Mouse (Mus musculus) thymus, postnatal 25 days (tissue): ENCODE results near the gene Sap25.

ENCODE experiments used
- DNase-seq: peaks from one replicate; pipeline ENCODE4 v3.0.0; 2022

Sap25 gene

GRCm38 (mm10) chr5:137668971-137669370, 27.8 kb downstream of the Sap25 start:
- DNase-seq = no peak

DNA sequence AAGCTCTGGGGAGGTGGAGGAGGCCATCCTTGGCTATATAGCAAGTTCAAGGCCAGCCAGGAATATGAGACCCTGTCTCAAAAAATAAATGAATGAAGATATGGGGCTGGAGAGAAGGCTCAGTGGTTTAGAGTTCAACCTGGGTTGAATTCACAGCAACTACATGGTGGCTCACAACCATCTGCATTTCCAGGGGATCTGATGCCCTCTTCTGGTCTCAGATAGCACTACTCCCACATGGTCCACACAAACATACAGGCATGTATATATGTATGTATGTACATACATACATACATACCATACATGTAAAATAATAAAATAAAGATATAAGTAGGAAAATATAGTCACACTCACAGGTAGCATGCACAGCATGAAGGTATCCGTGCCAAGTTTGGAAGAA, 29.1 kb downstream of the Sap25 start:
- DNase-seq = peak; percentile 52

- no peak for DNase-seq
Observed at GRCm38 (mm10) chr5:137671443-137672240, 30.5 kb downstream of the Sap25 start.

GRCm38 (mm10) chr5:137672361-137672760, 31.2 kb downstream of the Sap25 start:
- DNase-seq = no peak

- DNase-seq = no peak
Observed at GRCm38 (mm10) chr5:137673015-137673414, 31.9 kb downstream of the Sap25 start.

- no peak for DNase-seq
Observed at GRCm38 (mm10) chr5:137674786-137675185, 33.7 kb downstream of the Sap25 start.

GRCm38 (mm10) chr5:137677859-137678258, 36.7 kb downstream of the Sap25 start:
- no peak for DNase-seq

- no peak for DNase-seq
Observed at GRCm38 (mm10) chr5:137678736-137679135, 37.6 kb downstream of the Sap25 start.

DNA sequence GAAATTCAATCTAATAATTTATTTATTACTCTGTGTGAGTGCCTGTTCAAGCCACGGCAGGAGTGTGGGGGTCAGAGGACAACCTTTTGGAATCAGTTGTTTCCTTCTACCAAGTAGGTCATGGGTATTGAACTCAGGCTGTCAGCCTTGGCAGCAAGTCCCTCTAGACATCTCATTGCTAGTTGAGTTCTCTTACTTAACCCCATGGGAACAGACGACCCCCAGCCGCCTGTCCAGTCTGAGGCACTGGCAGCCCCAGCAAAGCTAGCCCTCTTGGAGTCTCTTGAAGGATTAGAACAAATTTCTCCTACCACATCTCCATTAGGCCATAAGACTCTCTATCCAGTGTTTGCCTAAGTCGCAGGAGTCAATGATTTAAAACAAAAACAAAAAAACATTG, 38.6 kb downstream of the Sap25 start:
- no peak for DNase-seq

DNA sequence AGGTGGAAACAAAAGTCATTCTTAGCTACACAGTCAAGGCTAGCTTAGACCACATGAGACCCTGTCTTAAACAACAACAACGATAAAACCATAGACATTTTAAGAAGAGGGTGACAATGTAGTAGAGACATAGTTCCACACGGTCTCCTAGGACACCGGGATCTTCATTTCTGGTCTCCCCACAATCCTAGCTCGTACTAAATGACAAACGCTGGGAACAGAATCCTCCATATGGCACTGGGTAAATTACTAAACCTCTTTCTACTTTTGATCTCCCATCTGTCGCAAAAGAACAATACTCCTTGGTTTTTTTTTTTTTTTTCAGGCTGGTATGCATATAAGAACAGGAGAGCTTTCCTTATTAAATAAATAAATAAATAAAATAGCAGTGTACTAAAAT, 41.4 kb downstream of the Sap25 start:
- no peak for DNase-seq

DNA sequence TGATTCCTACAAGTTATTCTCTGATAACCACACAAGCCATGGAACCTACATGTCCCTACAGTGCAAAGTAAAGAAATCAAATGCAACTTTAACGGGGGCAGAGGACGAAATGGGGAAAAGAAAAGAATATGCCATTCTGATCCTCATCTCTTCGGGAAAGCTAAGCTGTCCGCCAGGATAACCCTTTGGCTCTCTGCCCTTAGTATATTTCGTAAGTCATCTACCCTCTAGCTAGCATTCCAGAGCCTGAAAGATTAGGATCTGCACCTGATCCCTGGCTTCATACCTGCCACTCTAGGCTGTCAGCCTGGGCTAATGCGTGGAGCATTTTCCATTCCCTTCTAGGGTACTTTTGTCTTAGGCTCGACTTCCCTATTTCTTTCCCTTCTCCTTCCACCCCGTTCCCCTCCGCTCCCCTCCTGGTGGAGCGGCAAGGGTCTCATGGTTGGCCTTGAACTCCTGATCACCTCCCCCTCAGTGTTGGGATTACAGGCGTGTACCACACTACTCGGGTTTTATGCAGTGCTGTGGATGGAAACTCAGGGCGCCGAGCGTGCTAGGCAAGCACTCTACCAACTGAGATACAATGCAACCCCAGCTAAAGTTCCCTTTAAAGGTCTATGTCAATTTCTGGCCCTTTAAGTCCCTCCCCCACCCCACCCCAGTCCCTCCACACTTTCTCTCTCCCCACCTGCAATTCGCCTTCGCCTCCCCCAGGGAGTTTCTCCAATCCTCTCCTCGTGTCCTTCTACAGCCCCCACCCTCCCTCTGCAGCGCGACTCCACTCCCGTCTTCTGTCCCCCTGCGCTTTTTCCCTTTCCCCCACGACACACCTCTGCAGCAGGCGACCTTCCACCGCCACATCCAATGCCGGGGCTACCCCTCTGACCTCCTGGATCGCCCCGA, 42.5 kb downstream of the Sap25 start:
- DNase-seq = no peak

DNA sequence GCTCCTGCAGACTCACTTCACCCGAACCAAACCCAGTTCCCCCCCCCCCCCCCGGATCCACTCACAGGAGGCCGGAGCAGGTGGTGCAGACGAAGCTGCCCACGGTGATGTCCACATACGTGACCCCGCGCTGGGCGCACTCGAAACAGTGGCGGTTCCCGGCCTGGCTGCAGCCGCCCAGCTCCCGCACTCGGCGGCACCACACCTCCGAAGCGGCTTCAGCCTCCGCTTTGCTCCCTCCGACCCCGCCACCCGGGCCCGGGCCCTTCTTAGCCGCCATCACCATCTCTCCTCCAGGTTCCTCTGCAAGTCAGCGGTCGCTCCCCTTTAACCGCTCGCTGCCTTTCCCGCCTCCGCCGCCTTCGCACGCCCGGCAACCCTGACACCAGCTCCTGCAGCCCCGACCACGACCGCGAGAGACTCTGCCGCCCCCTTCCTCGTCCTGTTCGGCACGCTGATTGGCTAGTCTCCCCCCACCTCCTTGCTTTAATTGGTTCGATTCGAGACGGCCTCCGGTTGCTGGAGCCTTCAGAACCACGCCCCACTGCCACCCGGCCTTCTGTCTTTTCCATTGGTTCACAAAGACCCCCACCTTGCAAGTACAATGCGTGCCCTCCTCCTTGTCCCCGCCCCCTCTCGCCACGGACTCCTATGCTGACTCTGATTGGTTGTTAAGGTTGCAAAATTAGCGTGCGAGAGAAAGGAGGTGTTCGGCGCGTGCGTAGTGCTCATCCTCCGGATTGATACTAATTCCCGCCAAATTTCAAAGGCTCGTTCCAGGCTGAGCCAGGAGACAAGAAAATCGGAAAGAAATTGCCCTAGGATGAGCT, 43.4 kb downstream of the Sap25 start, which contains the start of gene Agfg2:
Agfg2 (minus strand) TSS at position 433 of the 830 bp plus-strand sequence.
- DNase-seq = peak; percentile 98

- DNase-seq = no peak
Observed at GRCm38 (mm10) chr5:137685653-137686052, 44.5 kb downstream of the Sap25 start.

GRCm38 (mm10) chr5:137686127-137686790, 45.1 kb downstream of the Sap25 start:
- peak; percentile 52 for DNase-seq

DNA sequence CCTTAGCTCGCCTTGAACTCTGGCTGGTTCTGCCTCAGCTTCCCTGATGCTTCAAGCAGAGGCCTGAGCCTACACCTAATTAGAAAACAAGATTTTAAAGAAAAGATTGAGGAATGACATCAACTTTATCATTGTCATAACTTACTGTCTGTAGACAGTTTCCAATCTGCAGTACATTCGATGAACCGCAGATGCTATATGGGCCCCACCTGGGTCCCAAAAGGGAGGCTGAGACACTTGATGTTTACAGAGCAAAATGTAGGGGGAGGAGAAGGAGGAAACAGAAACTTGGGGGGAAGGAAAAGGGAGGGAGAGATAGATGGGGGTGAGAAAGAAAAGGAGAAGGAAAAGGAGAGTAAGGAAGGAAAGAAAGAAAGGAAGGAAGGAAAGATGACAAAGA, 48.8 kb downstream of the Sap25 start:
- DNase-seq = peak; percentile 51

- no peak for DNase-seq
Observed at GRCm38 (mm10) chr5:137690531-137690930, 49.4 kb downstream of the Sap25 start.

- DNase-seq = no peak
Observed at GRCm38 (mm10) chr5:137691881-137692280, 50.7 kb downstream of the Sap25 start.
